Mouse (Mus musculus) urinary bladder, adult 2 months (tissue): ENCODE results near the gene Dapl1. TPM values are rescaled to one million over a fixed set of nuclear protein-coding genes. Genes with fewer than 3 reads are reported as not detected.

ENCODE experiments used
- DNase-seq: peaks from one replicate; pipeline ENCODE4 v3.0.0; 2022; ENCODE audit warnings: low spot score
- polyA plus RNA-seq: library from polyadenylated mRNA; depleted of rRNA; stranded (reverse); fragments of >200 nt; gene quantifications from 2 replicates; pipeline ENCODE4 v1.2.3, GENCODE M21; 2012; rRNA removed

Gene Dapl1
- 3.0 and 5.8 TPM in 2 replicates for polyA plus RNA-seq

GRCm38 (mm10) chr2:59484438-59484837 lies at the start of gene Dapl1:
TSS of gene Dapl1 (plus strand) at chr2:59484653.
- no peak for DNase-seq

DNA sequence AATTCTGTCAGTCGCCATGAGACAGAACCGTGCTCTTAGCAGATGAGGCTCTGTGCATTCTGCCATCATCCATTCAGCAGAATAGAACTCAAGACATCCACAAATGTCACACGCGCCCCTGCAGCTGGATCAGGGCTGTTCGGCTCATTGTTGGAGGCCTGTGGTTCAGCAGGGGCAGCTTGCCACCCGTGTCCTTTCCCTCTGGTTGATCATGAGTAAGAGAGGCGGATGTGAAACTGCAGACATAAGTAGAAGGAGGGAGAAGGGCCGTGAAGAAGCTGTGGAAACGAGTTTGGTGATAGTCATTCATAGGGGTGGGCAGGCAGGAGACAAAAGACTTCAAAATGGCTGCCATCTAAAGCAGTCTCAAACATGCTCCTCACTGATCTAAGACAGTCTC lies 49.6 kb upstream of the Dapl1 start:
- DNase-seq: no peak

- DNase-seq: peak; percentile 56
Observed at GRCm38 (mm10) chr2:59437684-59438393, 46.6 kb upstream of the Dapl1 start.

DNA sequence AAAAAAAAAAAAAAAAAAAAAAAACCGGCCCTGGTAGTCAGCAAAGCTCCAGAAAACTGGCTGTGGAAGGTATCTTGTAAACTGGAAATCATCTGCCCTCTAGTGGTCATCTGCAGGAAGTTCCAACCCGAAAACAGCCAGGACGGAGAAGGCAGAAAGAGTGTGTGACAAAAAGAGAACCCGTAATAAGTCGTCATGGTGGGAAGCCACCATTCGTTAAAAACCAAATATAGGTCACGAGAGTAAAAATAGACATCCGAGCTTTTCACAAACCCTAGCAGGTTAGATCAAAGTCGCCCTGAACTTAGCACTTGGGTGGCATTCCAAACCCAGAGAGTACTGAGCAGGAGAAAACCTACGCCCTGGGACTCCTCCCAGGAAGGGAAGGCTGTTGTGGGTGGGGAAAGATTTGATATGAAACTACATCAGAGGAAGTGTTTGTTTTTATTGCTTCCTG lies 45.9 kb upstream of the Dapl1 start:
- DNase-seq: no peak

- no peak for DNase-seq
Observed at GRCm38 (mm10) chr2:59439824-59440223, 44.6 kb upstream of the Dapl1 start.

DNA sequence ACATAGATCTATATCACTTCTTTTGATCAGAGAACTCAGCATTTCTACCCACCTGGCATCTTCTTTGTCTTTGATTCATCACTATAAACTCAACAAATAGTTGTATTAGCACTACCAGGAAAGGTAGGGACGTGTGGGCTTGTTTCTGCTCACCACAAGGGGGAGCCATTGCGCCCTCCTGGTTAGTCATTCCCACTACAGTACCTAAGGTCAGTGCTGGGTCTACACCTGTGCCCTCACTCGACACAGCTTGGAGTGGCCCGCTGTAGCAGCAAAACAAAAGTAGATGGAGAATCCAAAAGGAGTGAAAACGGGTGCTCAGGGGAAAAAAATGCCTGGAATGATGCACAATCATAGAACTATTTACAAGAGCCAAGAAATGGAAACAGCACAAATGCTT lies 44.0 kb upstream of the Dapl1 start:
- no peak for DNase-seq

DNA sequence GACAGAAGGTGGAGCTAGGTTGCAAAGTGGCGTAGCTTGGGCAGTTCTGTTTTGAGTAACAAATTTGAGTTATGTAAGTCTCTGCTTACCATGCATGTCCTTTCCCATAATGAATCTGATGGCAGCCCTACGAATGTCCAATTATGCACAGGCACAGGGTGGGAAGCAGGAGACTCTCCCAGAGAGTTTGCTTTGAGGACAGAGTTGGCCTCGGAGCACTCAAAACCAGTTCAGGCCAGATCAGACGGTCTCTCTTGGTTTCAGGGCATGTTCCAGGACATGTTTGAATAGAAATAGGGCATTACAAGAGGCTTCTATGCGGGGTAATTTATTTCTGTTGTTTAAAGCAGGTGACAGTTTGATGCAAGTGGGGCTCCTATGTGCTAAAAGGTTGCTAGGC lies 42.8 kb upstream of the Dapl1 start:
- DNase-seq: no peak

DNA sequence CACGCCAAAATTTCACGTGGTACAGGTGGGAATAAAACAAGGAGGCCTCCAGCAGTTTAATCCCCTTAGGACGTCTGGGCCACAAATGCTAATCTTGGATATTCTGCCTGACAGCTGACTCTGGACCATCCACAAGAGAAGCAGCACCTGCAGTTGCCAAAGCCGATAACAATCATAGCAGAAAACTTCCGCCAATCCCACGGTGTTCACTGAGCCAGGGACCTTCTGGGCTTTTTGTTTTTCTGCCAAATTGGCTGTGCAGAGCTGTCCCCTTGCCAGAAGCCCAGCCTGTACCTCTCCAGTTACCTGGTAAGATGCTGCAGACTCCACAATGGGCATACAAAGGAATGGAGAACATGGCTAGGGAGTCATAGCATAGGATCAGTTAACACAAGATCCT lies 37.8 kb upstream of the Dapl1 start:
- no peak for DNase-seq

- no peak for DNase-seq
Observed at GRCm38 (mm10) chr2:59447712-59448111, 36.7 kb upstream of the Dapl1 start.

DNA sequence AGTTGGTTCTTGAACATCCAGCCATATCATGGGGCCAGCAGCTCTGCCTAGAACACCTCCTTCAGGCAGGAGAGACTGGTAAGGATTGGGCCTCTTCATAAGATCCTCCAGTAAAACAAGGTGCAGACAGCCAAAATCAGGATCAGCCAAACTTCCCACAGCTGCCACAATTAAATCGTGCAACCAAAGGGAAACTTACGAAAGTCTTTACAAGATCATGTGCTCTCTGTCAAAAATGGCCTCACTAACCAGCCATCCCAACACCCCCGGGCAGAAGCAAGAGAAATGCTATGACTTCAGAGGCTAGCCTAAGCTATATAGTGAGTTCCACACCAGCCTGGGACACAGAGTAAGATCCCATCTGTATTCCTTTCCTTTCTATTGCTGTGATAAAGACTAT lies 35.9 kb upstream of the Dapl1 start:
- DNase-seq: no peak

DNA sequence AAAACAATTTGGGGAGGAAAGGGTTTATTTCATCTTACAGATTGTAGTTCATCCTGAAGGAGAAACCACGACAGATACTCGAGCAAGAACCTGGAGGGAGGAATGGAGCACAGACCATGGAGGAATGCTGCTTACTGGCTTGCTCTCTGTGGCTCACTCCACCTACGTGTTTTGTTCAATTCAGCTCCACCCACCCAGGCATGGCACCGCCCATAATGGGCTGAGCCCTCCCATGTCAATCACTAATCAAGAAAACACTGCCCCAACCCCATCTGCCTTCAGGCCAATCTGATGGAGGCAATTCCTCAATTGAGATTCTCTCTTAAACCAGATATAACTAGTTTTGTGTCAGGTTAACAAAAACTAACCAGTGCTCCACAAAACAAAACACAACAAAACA lies 35.5 kb upstream of the Dapl1 start:
- no peak for DNase-seq

- no peak for DNase-seq
Observed at GRCm38 (mm10) chr2:59451675-59452074, 32.8 kb upstream of the Dapl1 start.

GRCm38 (mm10) chr2:59452102-59452501 lies 32.4 kb upstream of the Dapl1 start:
- no peak for DNase-seq

DNA sequence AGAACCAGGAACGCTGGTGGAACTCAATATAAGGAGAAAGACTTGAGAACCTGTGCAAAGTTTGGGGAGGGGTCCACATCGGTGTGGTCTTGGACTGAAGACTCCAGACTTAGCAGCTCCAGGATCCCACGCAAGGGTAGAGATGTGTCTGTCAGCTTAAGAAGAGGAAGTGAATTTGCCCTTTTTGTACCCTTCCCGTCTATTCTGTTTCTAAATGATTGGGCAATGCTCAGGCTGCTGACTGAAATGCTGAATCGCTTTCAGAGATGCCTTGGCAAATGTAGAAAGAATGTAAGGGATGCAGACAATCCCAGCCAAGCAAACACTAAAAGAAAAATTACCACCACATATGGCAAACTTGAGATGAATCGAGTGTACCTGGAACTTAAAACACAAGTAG lies 22.4 kb upstream of the Dapl1 start:
- DNase-seq: no peak

DNA sequence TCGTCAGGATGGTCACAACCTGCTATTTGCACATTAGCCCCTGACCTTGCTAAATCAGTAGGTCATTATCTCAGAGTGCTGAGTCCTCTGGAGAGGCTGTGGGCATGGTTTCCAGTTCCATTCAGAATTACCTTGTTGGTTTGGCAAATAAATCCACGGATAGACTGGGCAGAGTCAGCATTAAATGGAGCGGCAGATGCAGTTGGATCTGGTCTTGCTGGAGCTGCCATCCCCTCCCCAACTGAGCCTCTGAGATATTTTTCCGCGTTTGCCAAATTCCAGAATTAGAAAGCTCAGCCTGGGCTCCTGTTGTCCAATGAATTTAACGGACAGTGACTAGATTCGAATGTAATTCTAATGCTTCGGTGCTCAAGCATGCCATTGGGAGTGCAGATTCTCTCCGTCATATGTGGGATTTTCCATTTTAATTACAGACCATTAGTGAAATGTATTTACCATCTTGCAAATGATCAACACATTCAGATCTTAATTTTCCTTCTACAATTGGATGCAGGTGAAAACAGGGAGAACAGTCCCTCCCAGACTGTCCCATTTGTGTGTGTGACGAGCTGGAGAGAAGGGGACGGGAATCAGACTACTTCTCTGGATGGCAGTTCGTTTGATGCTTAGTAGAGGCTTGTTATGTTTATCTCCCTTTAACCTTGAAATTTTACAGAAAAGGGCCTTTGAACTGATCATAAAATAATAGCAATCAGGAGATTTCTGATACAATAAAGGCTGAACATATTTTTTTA lies 20.8 kb upstream of the Dapl1 start:
- no peak for DNase-seq

DNA sequence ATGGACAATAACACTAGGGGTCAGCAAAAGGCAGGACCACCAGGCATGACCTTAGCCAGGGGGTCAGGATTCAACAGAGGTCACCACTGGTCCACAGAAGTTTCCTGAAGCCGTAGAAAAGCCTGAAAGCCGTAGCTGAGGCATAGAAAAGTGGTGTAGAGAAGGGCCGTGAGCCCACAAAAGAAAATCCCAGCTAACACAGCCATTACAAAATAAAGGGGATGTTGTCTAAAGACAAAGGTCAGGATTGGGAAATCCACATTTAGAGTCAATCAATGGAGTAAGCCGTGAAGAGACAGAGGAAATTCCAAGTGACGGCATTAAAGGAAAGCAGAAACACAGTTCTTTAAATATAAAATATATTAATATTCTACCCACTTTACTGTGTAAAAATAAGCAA lies 18.8 kb upstream of the Dapl1 start:
- DNase-seq: no peak

DNA sequence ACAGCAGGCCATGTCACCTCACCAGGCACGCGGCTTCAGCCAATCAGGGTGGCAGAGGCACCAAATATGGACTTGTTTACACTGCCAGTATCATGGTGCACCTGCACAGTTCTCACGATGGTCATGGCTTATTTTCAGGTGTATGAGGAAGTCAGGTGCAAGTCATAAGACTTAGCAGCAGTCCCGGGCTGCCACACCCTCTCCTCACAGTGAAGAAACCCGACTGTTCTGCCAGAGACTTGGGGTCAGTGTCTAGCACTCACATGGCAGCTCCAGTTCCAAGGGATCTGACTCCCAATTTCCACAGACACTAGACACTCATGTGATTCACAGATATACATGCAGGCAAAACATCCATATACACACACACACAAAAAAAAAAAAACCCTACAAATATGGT lies 18.1 kb upstream of the Dapl1 start:
- DNase-seq: no peak

GRCm38 (mm10) chr2:59467085-59467484 lies 17.4 kb upstream of the Dapl1 start:
- no peak for DNase-seq

DNA sequence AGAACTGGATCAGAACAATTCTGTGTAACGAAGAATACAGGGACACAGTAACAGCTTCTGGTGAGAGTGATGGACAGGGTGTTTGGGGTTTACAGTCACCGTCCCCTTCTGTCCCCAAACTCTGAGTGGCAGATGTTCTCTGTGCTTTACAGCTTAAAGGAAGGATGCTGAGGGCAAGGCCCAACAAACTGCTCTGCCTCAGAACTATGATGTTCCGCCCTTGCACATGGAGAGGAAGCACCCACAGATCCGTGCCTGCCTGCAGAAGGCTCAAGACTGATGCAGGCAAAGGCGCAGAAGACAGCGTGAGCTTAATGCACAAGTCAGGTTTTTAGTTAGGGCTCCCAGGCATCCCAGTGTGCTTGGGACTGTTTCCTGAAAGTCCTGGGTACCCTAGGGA lies 16.5 kb upstream of the Dapl1 start:
- no peak for DNase-seq

DNA sequence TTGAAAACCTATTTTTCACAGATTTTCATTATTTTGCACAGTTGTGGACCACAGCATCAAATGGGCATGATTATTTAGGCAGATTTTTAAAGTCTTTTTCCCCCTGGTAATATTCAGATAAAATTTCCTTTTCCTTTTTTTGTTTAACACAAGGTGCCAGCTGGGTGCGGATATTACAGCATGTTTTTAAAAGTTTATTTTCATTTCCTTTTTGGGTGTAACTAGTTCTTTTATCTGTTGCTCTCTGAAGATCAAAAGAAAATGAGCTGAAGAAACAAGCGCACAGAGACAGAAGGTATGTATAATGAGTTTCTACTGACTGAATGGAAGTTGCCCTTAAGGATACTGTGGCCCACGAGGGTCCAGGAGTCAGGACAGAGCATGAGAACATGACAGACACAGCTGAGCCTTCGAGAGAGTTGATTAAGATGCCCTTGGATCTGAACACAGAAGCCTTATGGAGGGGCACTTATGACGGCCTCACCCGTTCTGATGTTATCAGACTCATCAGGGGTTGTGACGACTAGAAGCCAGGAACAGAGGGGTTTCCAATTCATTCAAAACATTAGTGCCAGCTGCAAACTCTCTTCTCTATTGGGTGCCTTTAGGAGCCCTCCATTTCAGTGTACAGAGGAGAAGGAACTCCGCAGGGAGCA lies 14.7 kb upstream of the Dapl1 start:
- DNase-seq: no peak

- DNase-seq: no peak
Observed at GRCm38 (mm10) chr2:59470326-59471031, 14.0 kb upstream of the Dapl1 start.
